Mouse (Mus musculus) heart, adult 2 months (tissue): ENCODE data around the gene Atp6v1fnb.

Experiments used
- CTCF ChIP-seq: fragments of 200-600 bp; IDR thresholded peaks from 2 replicates; pipeline ENCODE4 v1.8.1; 2022; ENCODE audit warnings: antibody characterized with exemption, mild to moderate bottlenecking, moderate library complexity
- EP300 ChIP-seq: fragments of 200-500 bp; IDR thresholded peaks from 2 replicates; pipeline ENCODE4 v1.6.1; 2011; ENCODE audit warnings: low read depth, low read length, control low read depth; ENCODE audit not compliant: insufficient read depth
- POLR2A ChIP-seq: fragments of 200-500 bp; IDR thresholded peaks from 2 replicates; pipeline ENCODE4 v1.6.1; 2011; ENCODE audit warnings: mild to moderate bottlenecking, low read depth, low read length, control low read depth; ENCODE audit not compliant: insufficient read depth

GRCm38 (mm10) chr6:29439251-29439650 lies 32.0 kb upstream of the Atp6v1fnb start:
- no peak for TF ChIP-seq POLR2A
- TF ChIP-seq EP300, result no peak
- TF ChIP-seq CTCF, result no peak
